Comparison of ENCODE assay signal across 20 mouse cellular contexts in genomic region chr4:74466081-74466480, GRCm38 (mm10).
DNase-seq lines count a peak whose midpoint lies in the region; ATAC-seq and TF ChIP-seq lines count a peak whose summit lies in the region.
"Had no signal": no experiment of that assay in that cellular context is flagged by ENCODE, and none has a peak within 500 bp of the region (broad histone marks: within the 10 kb centered on the region; RNA-seq: fewer than 3 reads in every experiment).

No protein-coding gene starts in this region.

- no peak for TF ChIP-seq POLR2A in brain, embryonic 14.5 days (IDR thresholded peaks at IDR 0.05; ENCODE audit: borderline replicate concordance, extremely low read depth, insufficient read depth, insufficient read length, poor library complexity, severe bottlenecking)

- 52% methylated on average over 3 of the region's 3 CpGs for WGBS in forebrain, postnatal 0 days
- 50% methylated on average over 3 of the region's 3 CpGs for WGBS in forebrain, embryonic 16.5 days
- 55% methylated on average over 3 of the region's 3 CpGs for WGBS in lung, embryonic 14.5 days
- WGBS in kidney, embryonic 14.5 days, result 60% methylated on average over 3 of the region's 3 CpGs

- no peaks in the 10 kb centered on the region for H3K36me3 ChIP-seq in forebrain, postnatal 0 days (ENCODE audit: insufficient read depth)
- H3K36me3 ChIP-seq in forebrain, embryonic 16.5 days (ENCODE audit: control insufficient read depth, insufficient read depth), result no peaks in the 10 kb centered on the region
- no peaks in the 10 kb centered on the region for H3K36me3 ChIP-seq in lung, embryonic 14.5 days (ENCODE audit: insufficient read depth)
- H3K36me3 ChIP-seq in kidney, embryonic 14.5 days (ENCODE audit: control insufficient read depth, insufficient read depth, low read length), result no peaks in the 10 kb centered on the region
- H3K36me3 ChIP-seq: embryonic facial prominence, embryonic 13.5 days; heart, embryonic 15.5 days; midbrain, embryonic 12.5 days; neural tube, embryonic 15.5 days had no signal

- no peaks in the 10 kb centered on the region for H3K9me3 ChIP-seq in forebrain, postnatal 0 days (ENCODE audit: low read length)
- H3K9me3 ChIP-seq in forebrain, embryonic 16.5 days (ENCODE audit: control insufficient read depth, low read length), result no peaks in the 10 kb centered on the region
- H3K9me3 ChIP-seq in lung, embryonic 14.5 days (ENCODE audit: low read depth, low read length), result no peaks in the 10 kb centered on the region
- no peaks in the 10 kb centered on the region for H3K9me3 ChIP-seq in kidney, embryonic 14.5 days (ENCODE audit: control insufficient read depth, low read length)
- H3K9me3 ChIP-seq: embryonic facial prominence, embryonic 13.5 days; heart, embryonic 15.5 days; midbrain, embryonic 12.5 days; neural tube, embryonic 15.5 days had no signal

- no peak overlapping the region for H3K4me2 ChIP-seq in forebrain, postnatal 0 days (ENCODE audit: low read depth)
- no peak overlapping the region for H3K4me2 ChIP-seq in forebrain, embryonic 16.5 days (ENCODE audit: low read length)
- H3K4me2 ChIP-seq in lung, embryonic 14.5 days, result no peak overlapping the region
- H3K4me2 ChIP-seq in kidney, embryonic 14.5 days (replicated peaks; ENCODE audit: low read depth, low read length), result no peak overlapping the region
- H3K4me2 ChIP-seq: embryonic facial prominence, embryonic 13.5 days; heart, embryonic 15.5 days; midbrain, embryonic 12.5 days; neural tube, embryonic 15.5 days had no signal

- no peak overlapping the region for H3K27ac ChIP-seq in forebrain, postnatal 0 days (ENCODE audit: low read depth, low read length)
- no peak overlapping the region for H3K27ac ChIP-seq in forebrain, embryonic 16.5 days (ENCODE audit: low read length)
- no peak overlapping the region for H3K27ac ChIP-seq in lung, embryonic 14.5 days (ENCODE audit: low read depth)
- H3K27ac ChIP-seq in left cerebral cortex, adult 2 months, result no peak overlapping the region
- no peak overlapping the region for H3K27ac ChIP-seq in kidney, embryonic 14.5 days (ENCODE audit: low read depth, low read length)
- H3K27ac ChIP-seq: embryonic facial prominence, embryonic 13.5 days; heart, embryonic 15.5 days; liver, embryonic 14.5 days; midbrain, embryonic 12.5 days; neural tube, embryonic 15.5 days had no signal

- no peak overlapping the region for H3K9ac ChIP-seq in forebrain, postnatal 0 days
- H3K9ac ChIP-seq in forebrain, embryonic 16.5 days (replicated peaks; ENCODE audit: low read depth, low read length), result no peak overlapping the region
- H3K9ac ChIP-seq in lung, embryonic 14.5 days, result no peak overlapping the region
- H3K9ac ChIP-seq in kidney, embryonic 14.5 days (ENCODE audit: low read depth, low read length), result no peak overlapping the region
- H3K9ac ChIP-seq: embryonic facial prominence, embryonic 13.5 days; heart, embryonic 15.5 days; liver, embryonic 14.5 days; midbrain, embryonic 12.5 days; neural tube, embryonic 15.5 days had no signal

- intact Hi-C loops in left cerebral cortex, adult 2 months (cut with DNase I), result no loop called here

- H3K4me1 ChIP-seq in forebrain, postnatal 0 days (ENCODE audit: insufficient read depth), result no peaks in the 10 kb centered on the region
- H3K4me1 ChIP-seq in forebrain, embryonic 16.5 days (replicated peaks; ENCODE audit: control insufficient read depth, insufficient read depth, low read length), result 0 out of 2 replicates have a peak, but pooled peaks cover 2% of the 10 kb centered on the region
- no peaks in the 10 kb centered on the region for H3K4me1 ChIP-seq in lung, embryonic 14.5 days (ENCODE audit: insufficient read depth)
- H3K4me1 ChIP-seq in kidney, embryonic 14.5 days (ENCODE audit: control insufficient read depth, insufficient read depth, low read length), result no peaks in the 10 kb centered on the region
- H3K4me1 ChIP-seq: embryonic facial prominence, embryonic 13.5 days; heart, embryonic 15.5 days; midbrain, embryonic 12.5 days had no signal

- no peak for ATAC-seq in forebrain, postnatal 0 days
- ATAC-seq in forebrain, embryonic 16.5 days, result no peak
- no peak for ATAC-seq in lung, embryonic 14.5 days (ENCODE audit: insufficient read depth)
- no peak for ATAC-seq in kidney, embryonic 14.5 days (ENCODE audit: low FRiP score, low TSS enrichment)

- H3K4me3 ChIP-seq in forebrain, postnatal 0 days (ENCODE audit: low read depth, low read length), result no peak overlapping the region
- H3K4me3 ChIP-seq in forebrain, embryonic 16.5 days (replicated peaks; ENCODE audit: low read length), result no peak overlapping the region
- H3K4me3 ChIP-seq in lung, embryonic 14.5 days (ENCODE audit: low read depth, low read length), result no peak overlapping the region
- H3K4me3 ChIP-seq in left cerebral cortex, adult 2 months, result no peak overlapping the region
- no peak overlapping the region for H3K4me3 ChIP-seq in kidney, embryonic 14.5 days (ENCODE audit: low read length)
- H3K4me3 ChIP-seq: embryonic facial prominence, embryonic 13.5 days; heart, embryonic 15.5 days; midbrain, embryonic 12.5 days; myocyte; neural tube, embryonic 15.5 days had no signal

- TF ChIP-seq CTCF in forebrain, postnatal 0 days (IDR thresholded peaks at IDR 0.05; ENCODE audit: low read depth), result no peak
- no peak for TF ChIP-seq CTCF in lung, embryonic 14.5 days (IDR thresholded peaks at IDR 0.05; ENCODE audit: low read depth)
- TF ChIP-seq CTCF in brain, embryonic 14.5 days (IDR thresholded peaks at IDR 0.05; ENCODE audit: borderline replicate concordance, extremely low read depth, insufficient read depth, insufficient read length), result no peak
- no peak for TF ChIP-seq CTCF in left cerebral cortex, adult 2 months (IDR thresholded peaks at IDR 0.05)

- no peaks in the 10 kb centered on the region for H3K27me3 ChIP-seq in forebrain, postnatal 0 days (ENCODE audit: insufficient read depth, low read length)
- no peaks in the 10 kb centered on the region for H3K27me3 ChIP-seq in forebrain, embryonic 16.5 days (replicated peaks; ENCODE audit: control insufficient read depth, insufficient read depth, low read length)
- no peaks in the 10 kb centered on the region for H3K27me3 ChIP-seq in lung, embryonic 14.5 days (ENCODE audit: insufficient read depth, low read length)
- no peaks in the 10 kb centered on the region for H3K27me3 ChIP-seq in kidney, embryonic 14.5 days (ENCODE audit: control insufficient read depth, insufficient read depth, low read length)
- H3K27me3 ChIP-seq: embryonic facial prominence, embryonic 13.5 days; heart, embryonic 15.5 days; midbrain, embryonic 12.5 days; neural tube, embryonic 15.5 days had no signal

- DNase-seq in forebrain, postnatal 0 days, result peak; percentile 2
- DNase-seq in lung, embryonic 14.5 days, result peak; percentile 11
- no peak for DNase-seq in lung, postnatal 4 days
- DNase-seq in brain, embryonic 14.5 days (ENCODE audit: low read depth), result peak; percentile 64
- peak; percentile 11 to 13 for DNase-seq in left cerebral cortex, adult 2 months (ENCODE audit: extremely low spot score in 1 of 2, low spot score in 2 of 2)
- DNase-seq in thymus, postnatal 14 days, result no peak
- DNase-seq: adrenal gland, postnatal 14 days; cerebellum, adult 11-12 months; gastrocnemius, postnatal 36 days; heart, postnatal 4 days; kidney, adult 9 months; spleen, adult 18-20 months had no signal

Comparison
In these comparisons a context has a peak if more than half of its experiments do, and no peak if none do; other contexts are left out.
1. DNase-seq: peak in forebrain, postnatal 0 days (single experiment), lung, embryonic 14.5 days (single experiment), brain, embryonic 14.5 days (single experiment) and left cerebral cortex, adult 2 months (2 of 2); none in lung, postnatal 4 days (0 of 2) and thymus, postnatal 14 days (single experiment).